ENCODE assay signal across 8 mouse cellular contexts in genomic region chr19:15882705-15883426, GRCm38 (mm10).
DNase-seq lines count a peak whose midpoint lies in the region; ATAC-seq and TF ChIP-seq lines count a peak whose summit lies in the region.

No protein-coding gene starts in this region.

- peaks cover 3% of the 10 kb centered on the region; the same call in 1 of the 2 replicates for H3K4me1 ChIP-seq in liver, embryonic 15.5 days (replicated peaks)
- no peaks in the 10 kb centered on the region for H3K4me1 ChIP-seq in stomach, postnatal 0 days (replicated peaks; ENCODE audit: control insufficient read depth, insufficient read depth)
- H3K4me1 ChIP-seq in midbrain, embryonic 16.5 days (ENCODE audit: control insufficient read depth, insufficient read depth, low read length), result no peaks in the 10 kb centered on the region

- H3K9me3 ChIP-seq in liver, embryonic 15.5 days (replicated peaks), result no peaks in the 10 kb centered on the region
- no peaks in the 10 kb centered on the region for H3K9me3 ChIP-seq in stomach, postnatal 0 days (ENCODE audit: control insufficient read depth, low read length)
- no peaks in the 10 kb centered on the region; the same call in 1 of the 2 replicates for H3K9me3 ChIP-seq in midbrain, embryonic 16.5 days (replicated peaks; ENCODE audit: control insufficient read depth, low read length, poor library complexity, severe bottlenecking)

- H3K27ac ChIP-seq in liver, embryonic 15.5 days (replicated peaks), result no peak overlapping the region
- no peak overlapping the region for H3K27ac ChIP-seq in stomach, postnatal 0 days (replicated peaks)
- H3K27ac ChIP-seq in midbrain, embryonic 16.5 days (ENCODE audit: low read length), result no peak overlapping the region

- H3K4me2 ChIP-seq in liver, embryonic 15.5 days, result peak overlapping the region; percentile 50
- H3K4me2 ChIP-seq in stomach, postnatal 0 days (replicated peaks; ENCODE audit: low read depth), result no peak overlapping the region
- no peak overlapping the region for H3K4me2 ChIP-seq in midbrain, embryonic 16.5 days (ENCODE audit: low read length)

- no peak for TF ChIP-seq EP300 in stomach, postnatal 0 days (optimal IDR thresholded peaks at IDR 0.05)

- 0 out of 2 replicates have a peak, but pooled peaks have one; percentile 20 for TF ChIP-seq CTCF in stomach, postnatal 0 days (IDR thresholded peaks at IDR 0.05; ENCODE audit: low read depth)

- H3K4me3 ChIP-seq in liver, embryonic 15.5 days (replicated peaks), result peak overlapping the region; percentile 29
- no peak overlapping the region for H3K4me3 ChIP-seq in stomach, postnatal 0 days (ENCODE audit: low read depth, low read length)
- no peak overlapping the region for H3K4me3 ChIP-seq in midbrain, embryonic 16.5 days (ENCODE audit: low read depth, low read length)

- H3K27me3 ChIP-seq in liver, embryonic 15.5 days, result no peaks in the 10 kb centered on the region
- no peaks in the 10 kb centered on the region for H3K27me3 ChIP-seq in stomach, postnatal 0 days (ENCODE audit: control insufficient read depth, insufficient read depth, low read length)
- H3K27me3 ChIP-seq in midbrain, embryonic 16.5 days (ENCODE audit: control insufficient read depth, insufficient read depth, low read depth, low read length), result no peaks in the 10 kb centered on the region

- ATAC-seq in hematopoietic stem cell, adult 5-6 weeks (replicated peaks in 1 of 2; ENCODE audit: insufficient read depth in 1 of 2, low FRiP score in 2 of 2, low TSS enrichment in 1 of 2, low read depth in 1 of 2, poor library complexity in 2 of 2, severe bottlenecking in 2 of 2), result peak; percentile 70 to 81
- ATAC-seq in liver, embryonic 15.5 days (ENCODE audit: insufficient read depth), result peak; percentile 57
- ATAC-seq in stomach, postnatal 0 days (ENCODE audit: low FRiP score, low TSS enrichment), result no peak
- no peak for ATAC-seq in midbrain, embryonic 16.5 days

- H3K9ac ChIP-seq in liver, embryonic 15.5 days, result no peak overlapping the region
- no peak overlapping the region for H3K9ac ChIP-seq in stomach, postnatal 0 days (ENCODE audit: low read length)
- no peak overlapping the region for H3K9ac ChIP-seq in midbrain, embryonic 16.5 days (ENCODE audit: low read depth, low read length)

- H3K36me3 ChIP-seq in liver, embryonic 15.5 days (replicated peaks), result no peaks in the 10 kb centered on the region
- no peaks in the 10 kb centered on the region for H3K36me3 ChIP-seq in stomach, postnatal 0 days (ENCODE audit: control insufficient read depth, insufficient read depth, low read length)
- no peaks in the 10 kb centered on the region for H3K36me3 ChIP-seq in midbrain, embryonic 16.5 days (ENCODE audit: control insufficient read depth, insufficient read depth, low read length)

- peak; percentile 70 for DNase-seq in heart, adult 11 months
- no peak for DNase-seq in heart, postnatal 4 days
- peak; percentile 22 for DNase-seq in stomach, postnatal 0 days (ENCODE audit: low spot score)
- DNase-seq in cerebellum, postnatal 14 days, result no peak
- no peak for DNase-seq in gastrocnemius, adult 18-20 months (ENCODE audit: low spot score)

- 56% methylated on average over 11 of the region's 11 CpGs for WGBS in liver, embryonic 15.5 days (ENCODE audit: insufficient replicate concordance)
- WGBS in stomach, postnatal 0 days, result 75% methylated on average over 11 of the region's 11 CpGs
- 78% methylated on average over 11 of the region's 11 CpGs for WGBS in midbrain, embryonic 16.5 days

Comparison
In these comparisons a context has a peak if more than half of its experiments do, and no peak if none do; other contexts are left out.
1. DNase-seq: peak in heart, adult 11 months (single experiment) and stomach, postnatal 0 days (single experiment); none in heart, postnatal 4 days (single experiment), cerebellum, postnatal 14 days (0 of 2) and gastrocnemius, adult 18-20 months (single experiment).
2. ATAC-seq: peak in hematopoietic stem cell, adult 5-6 weeks (2 of 2) and liver, embryonic 15.5 days (single experiment); none in stomach, postnatal 0 days (single experiment) and midbrain, embryonic 16.5 days (single experiment).